Mouse (Mus musculus) gastrocnemius, postnatal 36 days (tissue): Measurements from ENCODE around the gene Map3k15. TPM values are rescaled to one million over a fixed set of nuclear protein-coding genes. Genes with fewer than 3 reads are reported as not detected.

Source experiments
- DNase-seq, 2 experiments: peaks; one replicate each; pipeline ENCODE4 v3.0.0; 2022
- intact Hi-C: fragments of 180-260 bp; cut with DNase I; formaldehyde crosslinking; loops from one replicate; pipeline ENCODE4 v1.15.1; 2025
- total RNA-seq, 2 experiments: library from RNA; stranded (reverse); gene quantifications; 2 replicates each; pipeline ENCODE4 v1.2.3; 2021

Map3k15 gene
- total RNA-seq, 2 experiments from 2014 or later: 0.23 to 0.32 TPM

DNA sequence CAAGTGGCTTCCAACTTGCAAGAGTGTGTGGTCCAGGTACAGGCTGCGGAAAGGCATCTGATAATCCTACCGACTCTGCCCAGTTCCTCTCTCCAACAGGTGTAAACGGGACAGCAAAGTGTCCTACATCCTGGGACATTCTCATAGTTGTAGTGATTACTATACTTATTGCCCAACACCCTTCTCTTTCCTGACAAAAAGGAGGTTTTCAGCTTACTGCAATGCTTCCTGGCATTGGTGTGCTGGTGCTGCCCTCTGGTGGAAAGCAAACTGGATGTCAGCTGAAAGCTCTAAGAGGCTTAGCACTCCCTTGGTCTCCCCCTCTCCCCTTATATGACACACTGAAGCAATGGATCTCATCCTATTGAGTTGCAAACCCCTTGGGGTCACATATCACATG lies 128.4 kb downstream of the Map3k15 start:
- DNase-seq: no peak
- intact Hi-C loops: loop anchor here (5.0 kb wide), 1 partner anchor 129 kb away; the partner anchor contains the start of gene Map3k15

DNA sequence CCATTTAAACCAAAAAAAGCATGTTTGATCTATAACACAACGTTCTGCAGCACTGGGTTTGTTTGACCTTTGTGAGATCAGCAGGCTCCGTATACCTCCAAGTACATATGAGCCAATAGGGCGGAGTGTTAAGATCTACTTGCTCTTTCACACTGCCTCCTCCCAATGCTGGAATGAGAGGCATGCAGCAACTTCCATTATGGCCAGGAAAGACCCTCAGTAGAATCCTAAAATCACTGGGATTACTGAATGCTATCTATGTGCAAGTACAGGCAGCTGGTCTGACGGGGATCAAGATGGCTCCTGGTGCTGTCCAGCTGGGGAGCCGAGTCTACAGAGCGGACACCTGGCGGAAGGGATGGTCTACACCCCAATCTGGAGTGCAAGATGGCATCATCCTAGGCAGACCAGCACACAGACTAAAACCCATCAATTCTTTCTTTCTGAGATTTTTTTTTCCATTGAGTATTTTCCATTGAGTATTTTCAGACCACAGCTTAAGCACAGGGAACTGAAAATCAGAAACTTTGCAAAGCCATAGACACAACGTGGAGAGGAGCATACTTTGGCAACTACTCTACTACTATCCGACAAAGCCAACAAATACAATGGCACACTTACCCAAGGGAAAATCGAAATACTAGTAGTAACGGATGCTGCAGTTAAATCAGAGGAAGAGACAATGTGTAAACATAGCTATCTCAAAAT lies 146.1 kb downstream of the Map3k15 start:
- no peak for DNase-seq
- intact Hi-C loops: no loop called here

DNA sequence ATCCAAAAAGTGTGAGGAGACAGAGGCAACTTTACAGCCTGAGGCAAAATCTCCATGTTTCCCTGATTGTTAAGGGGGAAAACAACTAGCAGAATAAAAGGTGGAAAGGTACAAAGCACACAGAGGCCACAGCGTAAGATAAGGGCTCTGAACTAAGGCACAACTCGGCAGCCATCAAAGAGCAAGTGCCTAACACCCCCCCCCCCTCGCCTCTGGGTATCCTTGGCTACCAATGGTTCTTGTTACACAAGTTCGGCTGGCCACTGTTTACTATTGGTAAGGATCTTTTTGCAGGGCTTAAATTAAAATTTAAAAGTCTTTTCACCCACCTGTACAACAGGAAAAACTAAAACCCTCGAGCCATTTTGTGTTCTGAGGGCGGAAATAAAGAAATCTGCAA lies 147.5 kb downstream of the Map3k15 start:
- intact Hi-C loops: no loop called here
- DNase-seq: no peak

DNA sequence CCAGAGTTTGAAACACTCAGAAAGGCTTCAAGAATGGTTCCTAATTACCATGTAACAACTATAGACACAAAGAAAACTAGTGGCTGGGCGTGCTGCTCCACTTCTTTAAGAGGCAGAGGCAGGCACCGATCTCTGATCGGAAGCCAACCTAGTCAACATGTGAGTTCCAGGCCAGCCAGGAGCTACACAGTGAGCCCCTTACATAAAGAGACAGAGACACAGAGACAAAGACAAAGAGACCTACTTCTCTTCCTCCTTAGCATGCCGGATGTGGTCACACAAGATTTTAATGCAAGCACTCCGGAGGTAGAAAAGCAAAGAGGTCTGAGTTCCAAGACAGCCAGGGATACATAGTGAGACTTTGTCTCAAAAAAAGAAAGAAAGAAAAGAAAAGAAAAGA lies 147.9 kb downstream of the Map3k15 start:
- no peak for DNase-seq
- intact Hi-C loops: no loop called here

DNA sequence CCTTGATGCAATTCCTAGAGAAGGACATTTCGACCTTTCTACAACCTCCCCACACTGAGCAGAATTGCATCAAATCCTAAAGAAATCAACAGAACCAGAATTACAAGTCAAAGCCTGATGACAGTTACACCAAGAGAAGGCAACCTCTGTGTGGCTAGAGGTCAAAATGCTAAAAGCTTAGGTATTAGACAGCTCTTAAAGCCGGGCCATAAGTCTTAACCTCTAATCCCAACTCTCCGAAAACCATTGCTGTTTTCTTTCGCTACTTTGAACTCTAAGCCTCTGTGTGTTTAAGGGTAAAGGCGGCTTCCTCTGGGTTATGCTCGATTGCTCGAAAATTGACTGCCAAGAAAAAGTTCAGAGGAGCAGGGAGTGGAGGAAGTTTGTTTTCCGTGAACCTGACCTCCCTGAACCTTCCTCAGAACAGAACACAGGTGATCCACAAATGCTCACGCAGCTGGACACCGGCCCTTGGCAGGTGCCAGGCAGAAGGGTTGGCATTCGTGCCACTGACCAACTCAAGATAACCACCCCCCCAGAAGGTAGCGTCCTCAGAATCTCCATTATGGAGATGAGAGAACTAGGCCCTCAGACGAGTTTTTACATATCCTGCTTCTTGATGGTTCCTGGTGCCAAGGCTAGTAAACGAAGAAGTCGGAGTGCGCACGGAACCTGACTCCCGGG lies 149.1 kb downstream of the Map3k15 start:
- DNase-seq: no peak
- intact Hi-C loops: no loop called here

DNA sequence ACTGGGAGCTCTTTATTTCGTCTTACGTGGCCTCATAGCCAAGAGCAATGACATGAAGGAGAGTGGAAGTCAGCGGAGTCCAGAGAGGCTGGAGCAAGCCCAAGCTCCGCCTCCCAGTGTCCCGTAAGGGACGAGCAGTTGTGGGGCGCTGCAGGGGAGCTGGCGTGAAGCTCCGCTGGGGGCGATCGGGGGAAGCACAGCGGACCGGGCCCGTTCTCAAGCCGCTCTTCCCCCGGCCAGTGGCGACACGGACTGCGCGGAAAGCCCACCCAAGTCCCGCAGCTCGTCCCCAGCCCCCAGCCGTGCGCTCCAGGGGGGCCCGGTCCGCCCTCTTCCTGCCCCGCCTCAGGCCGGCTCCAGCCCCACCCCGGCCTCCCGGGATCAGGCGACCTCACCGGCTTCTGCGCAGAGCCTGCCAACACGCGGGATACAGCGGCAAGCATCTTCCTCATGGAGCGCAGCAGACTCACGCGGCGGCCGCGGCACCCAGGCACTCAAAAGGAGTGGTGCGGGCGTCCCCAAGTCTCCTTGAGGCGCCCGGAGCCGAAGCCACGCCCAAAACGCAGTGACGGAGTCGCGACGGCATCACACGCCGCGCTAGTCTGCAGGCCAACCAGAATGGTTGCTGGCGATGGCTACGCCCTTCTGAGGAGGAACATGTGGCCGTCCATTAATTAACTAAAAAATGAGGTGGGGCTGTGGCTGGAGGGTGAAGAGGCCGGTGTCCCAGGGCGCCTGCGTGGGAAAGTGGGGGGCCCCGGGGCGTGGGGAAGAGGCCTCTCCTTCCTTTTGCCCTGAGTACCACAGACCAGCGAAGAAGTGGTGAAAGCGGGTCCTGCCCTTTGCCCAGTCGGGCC lies 149.9 kb downstream of the Map3k15 start, which contains the start of gene Pdha1:
Pdha1 (minus strand) TSS at position 553 of the 857 bp plus-strand sequence.
- intact Hi-C loops: no loop called here
- peak; percentile 77 to 80 for DNase-seq

DNA sequence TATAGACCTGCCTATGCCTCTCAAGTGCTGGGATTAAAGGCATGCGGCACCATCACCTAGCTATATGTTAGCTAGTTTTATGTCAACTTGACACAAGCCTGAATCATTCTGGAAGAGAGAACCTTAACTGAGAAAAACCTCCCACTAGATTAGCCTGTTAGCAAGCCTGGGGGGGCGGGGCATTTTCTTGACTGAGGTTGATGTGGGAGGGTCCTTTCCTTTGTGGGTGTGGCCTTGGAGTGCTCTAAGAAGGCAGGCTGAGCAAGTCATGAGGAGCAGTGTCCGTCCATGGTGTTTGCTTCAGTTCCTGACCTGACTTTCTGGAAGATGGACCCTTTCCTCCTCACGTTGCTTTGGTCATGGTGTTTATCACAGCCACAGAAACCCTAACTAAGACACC lies 158.6 kb downstream of the Map3k15 start:
- intact Hi-C loops: no loop called here
- no peak for DNase-seq

DNA sequence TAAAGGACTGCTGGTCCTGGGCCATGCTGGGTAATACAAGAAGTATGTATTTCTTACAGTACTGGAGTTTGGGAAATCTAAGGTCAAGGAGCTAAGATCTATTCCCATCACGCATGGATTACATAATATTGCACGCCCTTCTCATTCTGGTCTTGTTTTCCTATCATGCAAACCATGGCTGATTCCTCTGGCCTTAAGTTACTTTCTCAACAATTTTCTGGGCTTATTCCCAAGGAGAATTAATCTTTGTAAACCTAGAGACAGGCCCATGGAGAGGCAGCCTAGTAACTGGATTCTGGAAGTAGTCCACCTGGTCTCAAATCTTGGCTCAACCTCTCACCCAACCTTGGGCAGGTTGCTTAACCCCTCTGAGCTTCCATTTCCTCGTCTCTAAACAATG lies 159.2 kb downstream of the Map3k15 start:
- DNase-seq: no peak
- intact Hi-C loops: no loop called here

DNA sequence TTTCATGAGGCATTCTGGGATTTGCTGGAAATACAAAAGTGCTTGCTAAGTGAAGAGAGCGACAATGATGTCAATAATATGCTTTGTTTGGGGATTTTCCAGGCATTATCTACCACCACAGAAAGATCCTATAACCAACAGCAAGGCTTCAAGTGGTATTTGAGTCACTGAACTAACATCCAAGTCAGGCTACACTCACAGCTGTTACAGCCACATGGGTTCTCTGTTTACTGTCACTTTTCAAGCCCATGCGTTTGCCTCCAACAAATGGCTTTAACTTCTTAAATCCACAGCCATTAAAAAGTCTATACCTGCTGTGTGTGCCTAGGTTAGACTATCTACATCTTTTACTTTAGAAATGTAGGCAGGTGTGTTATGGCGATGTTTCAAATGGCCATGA lies 160.6 kb downstream of the Map3k15 start:
- intact Hi-C loops: no loop called here
- DNase-seq: no peak

DNA sequence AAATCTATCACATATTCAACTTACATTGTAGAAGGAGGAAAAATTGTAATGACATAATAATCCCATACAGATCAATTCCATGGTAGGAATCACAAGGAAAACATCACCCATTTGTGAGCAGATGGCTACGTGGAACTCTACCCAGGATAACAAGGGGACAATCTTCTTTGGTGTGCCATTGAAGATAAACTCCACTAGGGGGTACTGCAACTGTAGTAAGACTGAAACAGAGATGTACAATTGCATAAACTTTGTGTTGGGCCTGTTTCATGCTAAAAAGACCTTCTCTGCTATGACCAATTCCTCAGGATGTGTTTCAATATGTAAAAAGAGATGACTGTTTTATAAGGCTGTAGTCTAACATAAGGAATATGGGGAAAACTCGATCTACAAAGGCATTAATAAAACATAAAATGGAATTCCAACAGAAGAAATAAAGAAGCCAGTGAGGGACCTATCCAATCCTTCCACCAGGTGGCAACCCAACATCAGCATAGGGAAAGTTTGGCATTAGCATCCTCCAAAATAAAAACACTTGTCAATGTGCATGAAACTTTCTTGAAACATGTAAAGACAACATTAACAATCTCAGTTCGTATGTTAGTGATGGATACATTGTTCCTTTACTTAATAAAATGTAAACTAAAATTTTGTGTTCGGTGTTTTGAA lies 165.0 kb downstream of the Map3k15 start:
- no peak for DNase-seq
- intact Hi-C loops: no loop called here

DNA sequence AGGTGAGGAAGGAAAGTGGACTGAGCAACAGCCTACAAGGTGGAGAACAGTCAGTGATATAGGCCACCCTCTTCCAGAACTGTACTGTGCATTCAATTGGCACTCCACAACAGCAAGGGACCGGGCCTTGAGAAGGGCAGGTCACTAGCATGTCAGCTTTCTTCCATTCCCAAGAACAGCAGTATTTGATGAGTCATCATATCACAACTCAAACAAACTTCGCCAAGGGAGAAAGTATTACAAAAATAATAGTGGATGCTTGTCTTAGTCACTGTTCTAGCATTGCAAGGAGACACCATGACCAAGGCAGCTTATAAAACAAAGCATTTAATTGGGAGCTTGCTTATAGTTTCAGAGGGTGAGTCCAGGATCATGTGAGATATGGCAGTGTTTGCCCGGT lies 176.0 kb downstream of the Map3k15 start:
- no peak for DNase-seq
- intact Hi-C loops: no loop called here

DNA sequence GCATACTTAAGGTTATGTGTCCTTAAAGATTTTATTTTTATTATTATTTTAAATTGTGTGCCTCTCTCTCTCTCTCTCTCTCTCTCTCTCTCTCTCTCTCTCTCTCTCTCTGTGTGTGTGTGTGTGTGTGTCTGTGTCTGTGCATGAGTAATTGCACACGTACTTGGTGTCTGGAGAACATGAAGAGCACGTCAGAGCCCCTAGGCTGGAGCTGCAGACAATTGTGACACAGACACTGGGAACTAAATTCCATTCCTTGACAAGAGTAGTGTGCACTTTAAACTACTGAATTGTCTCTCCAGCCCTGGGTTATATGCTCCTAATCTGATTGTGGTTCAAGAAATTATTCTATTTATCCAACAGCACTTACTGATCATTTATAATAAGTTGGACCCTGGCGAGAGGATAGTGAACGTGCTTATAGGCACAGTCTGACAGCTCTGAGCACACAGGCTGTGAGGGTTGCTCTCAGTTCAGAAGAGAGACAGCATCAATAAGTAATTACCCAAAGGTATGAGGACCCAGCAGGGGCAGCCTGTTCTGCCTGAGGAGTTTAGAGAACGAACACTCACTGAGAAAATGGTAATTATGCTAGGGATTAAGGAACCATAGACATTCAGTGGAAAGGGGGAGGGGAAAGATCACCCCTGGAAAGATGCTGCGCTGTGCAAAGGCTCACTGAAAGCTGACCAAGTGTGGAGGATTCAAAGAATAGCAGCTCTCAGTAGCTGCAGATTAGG lies 178.2 kb downstream of the Map3k15 start:
- intact Hi-C loops: no loop called here
- no peak for DNase-seq

DNA sequence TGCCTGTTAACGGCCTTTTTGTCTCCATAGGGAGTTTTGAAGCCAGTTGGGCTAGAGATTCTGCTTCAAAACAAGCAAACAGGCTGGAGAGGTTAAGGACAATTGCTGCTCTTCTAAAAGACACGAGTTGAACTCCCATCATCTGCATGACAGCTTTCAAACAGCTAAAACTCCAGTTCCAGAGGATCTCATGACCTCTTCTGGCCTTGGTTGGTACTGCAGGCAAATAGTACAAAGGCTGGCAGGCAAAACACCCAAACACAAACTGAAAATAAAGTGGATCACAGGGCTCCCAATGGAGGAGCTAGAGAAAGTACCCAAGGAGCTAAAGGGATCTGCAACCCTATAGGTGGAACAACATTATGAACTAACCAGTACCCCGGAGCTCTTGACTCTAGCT lies 181.9 kb downstream of the Map3k15 start:
- DNase-seq: peak; percentile 15 to 45
- intact Hi-C loops: loop anchor here (5.0 to 10.0 kb wide), 2 partner anchors 198 to 865 kb away; no protein-coding TSS in a partner anchor

Other genes with a start within 250 kb of the Map3k15 start
- 100 to 1,000 TPM; 581 to 648 TPM for gene Pdha1, start 150.0 kb downstream of the Map3k15 start, total RNA-seq